Mouse (Mus musculus): ENCODE data around the gene Gabbr2. TPM values are rescaled to one million over a fixed set of nuclear protein-coding genes. Genes with fewer than 3 reads are reported as not detected.

Gene Gabbr2
- polyA plus RNA-seq, 1 experiment from 2014 or later = 4.0 TPM

DNA sequence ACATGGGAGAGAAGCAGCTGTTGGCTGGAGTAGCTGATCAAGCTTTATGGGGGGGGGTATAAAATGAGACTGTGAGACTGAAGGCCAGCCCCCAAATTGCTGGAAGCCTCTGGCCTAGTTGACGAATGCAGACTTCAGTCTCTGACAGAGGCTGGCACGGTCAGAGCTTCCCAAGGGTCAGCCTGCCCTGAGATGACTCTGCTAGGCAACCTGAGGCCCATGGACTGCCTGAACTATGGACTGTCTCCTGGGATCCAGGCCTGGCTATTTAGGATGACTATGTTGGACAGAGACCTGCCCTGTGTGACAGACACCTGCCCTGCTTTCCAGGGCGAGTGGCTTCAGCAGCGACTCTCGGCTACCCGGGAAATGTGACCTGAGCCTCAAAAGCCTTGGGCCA lies 281.7 kb downstream of the Gabbr2 start:
- peaks cover 15% of the 10 kb centered on the region for H3K4me1 ChIP-seq (replicated peaks)
- H3K9ac ChIP-seq = 0 out of 2 replicates have a peak overlapping the region, but pooled peaks have one; percentile 8
- 0 out of 2 replicates have a peak overlapping the region, but pooled peaks have one; percentile 6 for H3K27ac ChIP-seq
- 0 out of 2 replicates have a peak, but pooled peaks cover 2% of the 10 kb centered on the region for H3K27me3 ChIP-seq
- ATAC-seq (ENCODE audit: low FRiP score) = no peak
- H3K36me3 ChIP-seq = peaks cover 12% of the 10 kb centered on the region
- WGBS = 60% methylated on average over 6 of the region's 6 CpGs
- no peak overlapping the region for H3K4me3 ChIP-seq
- no peaks in the 10 kb centered on the region for H3K9me3 ChIP-seq
- no peak overlapping the region for H3K4me2 ChIP-seq

GRCm38 (mm10) chr4:46709492-46709891 lies 282.2 kb downstream of the Gabbr2 start:
- Histone ChIP-seq H3K4me3 (no peak overlapping the region), H3K9ac (0 out of 2 replicates have a peak overlapping the region, but pooled peaks have one; percentile 8), H3K4me2 (no peak overlapping the region), H3K27me3 (no peaks in the 10 kb centered on the region), H3K36me3 (peaks cover 12% of the 10 kb centered on the region), H3K9me3 (no peaks in the 10 kb centered on the region), H3K4me1 (replicated peaks) (peaks cover 15% of the 10 kb centered on the region), H3K27ac (0 out of 2 replicates have a peak overlapping the region, but pooled peaks have one; percentile 2)
- ATAC-seq (ENCODE audit: low FRiP score) = no peak
- 68% methylated on average over 7 of the region's 7 CpGs for WGBS

DNA sequence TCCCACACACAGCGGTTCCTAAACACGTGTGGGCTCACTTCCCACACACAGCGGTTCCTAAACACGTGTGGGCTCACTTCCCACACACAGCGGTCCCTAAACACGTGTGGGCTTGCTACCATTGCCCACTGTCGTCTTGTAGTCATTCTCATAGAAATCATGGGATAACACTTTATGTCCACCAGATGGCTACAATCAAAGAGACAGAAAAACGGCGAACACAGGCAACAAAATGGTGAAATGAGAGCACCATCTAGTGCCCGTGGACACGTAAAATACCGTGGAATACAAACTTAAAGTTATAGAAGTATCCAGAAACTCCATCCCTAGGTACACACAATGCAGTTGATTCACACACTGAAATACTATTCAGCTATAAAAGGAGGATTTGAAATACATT lies 285.9 kb downstream of the Gabbr2 start:
- H3K4me3 ChIP-seq = no peak overlapping the region
- no peak for ATAC-seq (ENCODE audit: low FRiP score)
- H3K27ac ChIP-seq = no peak overlapping the region
- H3K9me3 ChIP-seq = no peaks in the 10 kb centered on the region
- H3K9ac ChIP-seq = no peak overlapping the region
- H3K27me3 ChIP-seq = no peaks in the 10 kb centered on the region
- H3K36me3 ChIP-seq = no peaks in the 10 kb centered on the region
- peaks cover 13% of the 10 kb centered on the region for H3K4me1 ChIP-seq (replicated peaks)
- H3K4me2 ChIP-seq = no peak overlapping the region
- WGBS = 81% methylated on average over 12 of the region's 12 CpGs

DNA sequence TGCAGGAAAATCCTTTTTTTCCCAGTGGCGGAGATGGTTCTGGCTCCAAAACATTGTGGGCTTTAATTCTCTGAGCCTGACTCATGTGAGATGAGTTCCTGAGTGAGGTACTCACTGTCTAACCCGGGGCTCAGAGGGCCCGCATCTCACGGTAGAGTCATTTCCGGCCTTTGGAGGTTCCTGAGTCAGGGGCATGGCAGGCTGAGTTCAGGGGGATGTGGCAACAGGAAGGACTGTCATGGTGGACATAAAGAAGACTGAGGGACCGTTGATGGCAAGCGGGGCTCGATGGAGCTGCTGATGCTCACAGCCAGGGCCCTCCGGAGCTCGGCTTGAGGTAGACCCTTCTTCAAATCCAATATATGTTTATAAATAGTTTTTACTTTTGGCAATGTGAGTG lies 288.5 kb downstream of the Gabbr2 start:
- no peak overlapping the region for H3K4me2 ChIP-seq
- H3K4me1 ChIP-seq (replicated peaks) = peaks cover 9% of the 10 kb centered on the region
- WGBS = 91% methylated on average over 10 of the region's 10 CpGs
- no peak overlapping the region for H3K4me3 ChIP-seq
- no peaks in the 10 kb centered on the region for H3K9me3 ChIP-seq
- H3K36me3 ChIP-seq = no peaks in the 10 kb centered on the region
- H3K27ac ChIP-seq = no peak overlapping the region
- H3K9ac ChIP-seq = no peak overlapping the region
- ATAC-seq (ENCODE audit: low FRiP score) = no peak
- no peaks in the 10 kb centered on the region for H3K27me3 ChIP-seq

DNA sequence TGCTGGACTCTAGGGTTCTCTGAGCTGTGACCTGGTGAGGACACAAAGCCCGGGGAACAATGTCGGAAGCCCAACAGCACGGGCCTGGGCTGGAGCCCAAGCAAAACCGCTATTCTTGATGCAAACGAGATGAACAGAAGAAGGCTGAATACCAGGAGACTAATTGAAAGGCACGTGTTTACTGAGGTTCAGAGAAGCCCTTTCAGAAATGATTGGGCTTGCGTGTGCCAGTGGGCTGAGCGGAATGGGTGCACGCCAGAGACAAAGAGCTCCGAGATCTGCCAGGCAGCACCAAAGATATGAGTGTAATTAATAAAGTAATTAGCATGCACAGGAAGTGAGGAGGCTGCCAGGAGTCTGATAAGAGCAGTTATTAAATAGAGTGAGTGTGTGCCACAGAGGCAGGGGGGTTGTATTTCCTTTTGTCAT lies 291.4 kb downstream of the Gabbr2 start:
- Histone ChIP-seq H3K27ac (peak overlapping the region; percentile 31; the same call in 1 of the 2 replicates), H3K4me3 (no peak overlapping the region), H3K4me2 (no peak overlapping the region), H3K36me3 (no peaks in the 10 kb centered on the region), H3K9ac (no peak overlapping the region), H3K9me3 (no peaks in the 10 kb centered on the region), H3K4me1 (replicated peaks) (peaks cover 9% of the 10 kb centered on the region), H3K27me3 (no peaks in the 10 kb centered on the region)
- 52% methylated on average over 10 of the region's 10 CpGs for WGBS
- ATAC-seq (ENCODE audit: low FRiP score) = peak; percentile 44; the same call in 1 of the 2 replicates

DNA sequence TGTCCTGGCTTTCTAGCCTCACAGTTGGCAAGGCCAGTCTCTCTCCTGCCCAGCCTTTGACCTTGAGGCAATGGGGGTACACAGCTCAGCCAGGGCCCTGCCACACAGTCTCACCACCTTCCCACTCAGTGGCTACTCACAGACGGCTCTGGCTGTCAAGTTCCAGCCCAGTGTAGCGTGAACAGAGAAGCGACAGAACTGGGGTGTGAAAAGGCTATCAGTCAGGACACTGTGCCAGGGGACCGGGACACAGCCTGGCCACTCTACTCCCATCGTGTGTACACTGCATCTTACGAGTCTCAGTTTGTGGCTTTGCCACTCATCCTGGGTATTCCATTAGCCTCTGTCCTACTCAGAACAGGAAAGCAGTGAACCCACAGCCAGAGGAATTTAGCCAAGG lies 295.2 kb downstream of the Gabbr2 start:
- Histone ChIP-seq H3K36me3 (no peaks in the 10 kb centered on the region), H3K4me2 (no peak overlapping the region), H3K4me3 (no peak overlapping the region), H3K27ac (no peak overlapping the region), H3K9ac (no peak overlapping the region), H3K4me1 (replicated peaks) (peaks cover 9% of the 10 kb centered on the region), H3K27me3 (0 out of 2 replicates have a peak, but pooled peaks cover 3% of the 10 kb centered on the region), H3K9me3 (no peaks in the 10 kb centered on the region)
- no peak for ATAC-seq (ENCODE audit: low FRiP score)
- 74% methylated on average over 6 of the region's 6 CpGs for WGBS

DNA sequence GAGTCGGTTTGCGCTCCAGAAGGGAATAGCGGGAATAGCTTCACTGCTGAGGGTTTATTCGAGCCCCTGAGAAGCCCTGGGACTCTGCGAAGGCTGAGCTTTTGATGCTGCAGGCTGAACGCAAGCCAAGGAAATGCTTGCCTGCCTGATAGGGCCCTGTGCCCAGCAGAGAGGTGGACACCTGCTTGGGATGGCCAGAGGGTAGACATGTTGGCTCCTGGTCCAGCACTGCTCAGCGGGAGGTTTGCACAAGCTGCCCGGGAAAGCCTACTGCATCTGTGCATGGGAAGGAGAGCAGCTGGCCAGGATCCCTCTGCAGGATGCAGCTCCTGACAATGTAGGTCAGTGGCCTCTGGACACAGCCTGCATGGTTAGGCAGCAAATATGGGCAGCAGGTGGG lies 301.1 kb downstream of the Gabbr2 start:
- no peak overlapping the region for H3K27ac ChIP-seq
- no peaks in the 10 kb centered on the region for H3K9me3 ChIP-seq
- H3K36me3 ChIP-seq = no peaks in the 10 kb centered on the region
- no peak overlapping the region for H3K9ac ChIP-seq
- peaks cover 8% of the 10 kb centered on the region for H3K4me1 ChIP-seq (replicated peaks)
- WGBS = 77% methylated on average over 8 of the region's 8 CpGs
- ATAC-seq (ENCODE audit: low FRiP score) = no peak
- H3K4me2 ChIP-seq = no peak overlapping the region
- H3K27me3 ChIP-seq = peaks cover 19% of the 10 kb centered on the region; the same call in 1 of the 2 replicates
- no peak overlapping the region for H3K4me3 ChIP-seq

GRCm38 (mm10) chr4:46690023-46690420 lies 301.7 kb downstream of the Gabbr2 start:
- Histone ChIP-seq H3K4me3 (no peak overlapping the region), H3K4me1 (replicated peaks) (peaks cover 8% of the 10 kb centered on the region), H3K9ac (no peak overlapping the region), H3K27me3 (peaks cover 19% of the 10 kb centered on the region; the same call in 1 of the 2 replicates), H3K4me2 (no peak overlapping the region), H3K36me3 (no peaks in the 10 kb centered on the region), H3K9me3 (no peaks in the 10 kb centered on the region), H3K27ac (no peak overlapping the region)
- ATAC-seq (ENCODE audit: low FRiP score) = no peak
- WGBS = 89% methylated on average over 8 of the region's 8 CpGs

DNA sequence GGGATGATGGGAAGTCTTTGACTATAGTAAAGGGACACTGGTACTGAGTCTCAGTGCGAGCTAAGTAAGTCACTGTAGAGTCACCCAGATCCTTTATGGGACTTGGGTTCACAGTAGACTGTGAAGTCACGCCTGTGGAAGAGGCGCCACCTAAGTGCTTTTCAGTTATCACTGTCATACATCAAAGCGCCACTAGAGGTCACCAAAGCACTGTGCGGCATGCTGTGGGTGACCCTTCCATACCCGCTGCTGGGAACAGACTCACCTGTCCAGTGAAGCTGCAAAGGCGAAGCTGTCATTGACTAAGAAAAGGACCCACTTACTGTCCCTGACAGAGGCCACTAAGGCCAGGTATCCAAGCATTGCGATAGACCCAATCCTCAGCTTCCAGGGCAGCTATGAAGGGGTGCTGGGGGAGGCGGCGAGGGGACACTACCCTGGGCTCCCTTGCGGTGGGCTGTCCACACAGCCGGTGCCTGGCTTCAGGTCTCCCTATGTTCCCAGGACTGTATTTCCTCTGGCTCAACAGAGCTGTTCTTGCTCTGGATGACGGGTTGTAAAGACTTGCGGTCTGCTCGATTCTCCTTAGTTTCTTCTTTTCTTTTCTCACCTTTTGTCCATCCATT lies 302.2 kb downstream of the Gabbr2 start:
- Histone ChIP-seq H3K27ac (no peak overlapping the region), H3K4me3 (no peak overlapping the region), H3K4me1 (replicated peaks) (peaks cover 8% of the 10 kb centered on the region), H3K4me2 (no peak overlapping the region), H3K9ac (no peak overlapping the region), H3K27me3 (peaks cover 19% of the 10 kb centered on the region; the same call in 1 of the 2 replicates), H3K36me3 (no peaks in the 10 kb centered on the region), H3K9me3 (no peaks in the 10 kb centered on the region)
- ATAC-seq (ENCODE audit: low FRiP score) = peak; percentile 86
- 46% methylated on average over 15 of the region's 15 CpGs for WGBS

GRCm38 (mm10) chr4:46688213-46688832 lies 303.4 kb downstream of the Gabbr2 start:
- 77% methylated on average over 14 of the region's 14 CpGs for WGBS
- Histone ChIP-seq H3K27ac (no peak overlapping the region), H3K9ac (0 out of 2 replicates have a peak overlapping the region, but pooled peaks have one; percentile 29), H3K27me3 (peaks cover 16% of the 10 kb centered on the region; the same call in 1 of the 2 replicates), H3K9me3 (no peaks in the 10 kb centered on the region), H3K4me3 (no peak overlapping the region), H3K36me3 (no peaks in the 10 kb centered on the region), H3K4me2 (no peak overlapping the region), H3K4me1 (replicated peaks) (peaks cover 15% of the 10 kb centered on the region)
- ATAC-seq (ENCODE audit: low FRiP score) = no peak

DNA sequence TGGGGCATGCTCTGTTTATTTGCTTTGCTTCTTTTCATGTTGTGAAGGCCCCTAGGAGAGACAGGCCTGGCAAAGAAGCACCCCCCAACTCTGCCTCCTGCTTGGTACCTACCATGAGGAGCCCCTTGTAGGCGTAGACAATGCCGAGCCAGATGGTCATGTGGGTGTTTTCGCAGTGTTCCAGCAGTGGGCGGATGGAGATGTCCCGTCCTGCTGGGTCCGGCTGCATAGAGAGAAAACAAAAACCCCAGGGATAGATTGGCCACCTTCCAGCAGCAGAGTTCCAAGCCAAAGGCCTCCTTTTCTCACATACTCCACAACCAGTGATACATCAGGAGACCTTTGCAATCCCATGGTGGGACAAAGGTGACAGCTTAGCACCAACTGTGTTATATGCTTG lies 307.5 kb downstream of the Gabbr2 start:
- 0 out of 2 replicates have a peak, but pooled peaks cover 7% of the 10 kb centered on the region for H3K4me1 ChIP-seq (replicated peaks)
- H3K4me3 ChIP-seq = no peak overlapping the region
- H3K4me2 ChIP-seq = no peak overlapping the region
- peaks cover 12% of the 10 kb centered on the region; the same call in 1 of the 2 replicates for H3K27me3 ChIP-seq
- H3K9me3 ChIP-seq = no peaks in the 10 kb centered on the region
- 45% methylated on average over 6 of the region's 6 CpGs for WGBS
- no peak overlapping the region for H3K9ac ChIP-seq
- peaks cover 10% of the 10 kb centered on the region; the same call in 1 of the 2 replicates for H3K36me3 ChIP-seq
- no peak overlapping the region for H3K27ac ChIP-seq
- ATAC-seq (ENCODE audit: low FRiP score) = no peak

DNA sequence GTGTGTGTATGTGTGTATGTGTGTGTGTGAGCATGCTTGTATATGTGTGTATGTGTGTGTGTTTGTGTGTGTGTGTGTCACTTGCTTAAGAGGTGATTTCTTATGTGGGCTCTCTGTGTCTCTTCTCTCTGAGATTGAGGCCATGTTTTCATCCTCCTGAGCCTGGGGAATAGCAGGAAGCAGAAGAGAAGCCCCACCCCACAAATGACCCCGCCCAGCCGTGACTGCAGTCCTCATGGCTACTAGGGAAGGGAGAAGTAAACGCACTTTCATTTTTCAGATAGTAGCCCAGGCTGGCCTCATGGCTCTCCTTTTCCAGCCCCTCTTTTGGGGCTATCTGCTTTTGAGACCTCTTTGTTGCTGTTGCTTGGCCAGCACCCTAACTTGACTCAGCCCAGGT lies 315.0 kb downstream of the Gabbr2 start:
- Histone ChIP-seq H3K27me3 (no peaks in the 10 kb centered on the region), H3K27ac (no peak overlapping the region), H3K4me3 (no peak overlapping the region), H3K4me2 (no peak overlapping the region), H3K9ac (no peak overlapping the region), H3K36me3 (peaks cover 33% of the 10 kb centered on the region), H3K9me3 (peaks cover 3% of the 10 kb centered on the region; the same call in 1 of the 2 replicates), H3K4me1 (replicated peaks) (no peaks in the 10 kb centered on the region)
- no peak for ATAC-seq (ENCODE audit: low FRiP score)
- WGBS = 80% methylated on average over 3 of the region's 3 CpGs
